Mouse (Mus musculus): ENCODE measurements at regions not wholly inside any gene's neighbourhood (a gene's known extent, or its start where the extent isn't known, plus 50 kb on each side); places are given as distances from the start of the nearest gene placed in this dataset.

- TF ChIP-seq CTCF (IDR thresholded peaks at IDR 0.05; ENCODE audit: low read depth, low read length) = no peak
- no peak for TF ChIP-seq POLR2A (IDR thresholded peaks at IDR 0.05; ENCODE audit: extremely low read depth, insufficient read depth, low read length)
Measured at GRCm38 (mm10) chr3:9942631-9943030, 145.3 kb upstream of the Gm9833 start.

All from liver, adult 2 months (tissue).